In the genomic region with DNA sequence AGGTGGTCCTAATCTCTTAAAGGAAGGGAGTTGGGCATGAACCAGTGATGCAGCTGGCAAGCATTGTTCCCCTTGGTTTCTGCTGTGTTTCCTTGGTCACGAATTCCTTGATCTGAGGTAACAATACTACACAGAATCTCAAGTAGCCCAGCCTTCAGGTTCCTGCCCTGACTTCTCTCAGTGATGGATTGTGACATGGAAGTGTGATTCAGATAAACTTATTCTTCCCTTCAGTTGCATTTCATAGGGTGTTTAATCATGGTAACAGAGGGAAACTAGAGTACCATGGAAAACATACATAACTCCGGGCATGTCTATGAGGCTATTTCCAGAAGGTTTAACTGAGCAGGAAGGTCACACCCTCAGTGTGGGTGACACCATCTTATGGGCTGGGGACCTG, we compare ENCODE assay signal across 8 mouse cellular contexts. TPM values are rescaled to one million over a fixed set of nuclear protein-coding genes. Genes with fewer than 3 reads are reported as not detected.
DNase-seq lines count a peak whose midpoint lies in the region; ATAC-seq and TF ChIP-seq lines count a peak whose summit lies in the region.
"Had no signal": no experiment of that assay in that cellular context is flagged by ENCODE, and none has a peak within 500 bp of the region (broad histone marks: within the 10 kb centered on the region; RNA-seq: fewer than 3 reads in every experiment).

Gene Rbm47 (minus strand): TSS at position 101 of the 400 bp plus-strand sequence.

- no peaks in the 10 kb centered on the region for H3K36me3 ChIP-seq in liver, embryonic 11.5 days (ENCODE audit: control insufficient read depth, insufficient read depth, low read length)
- H3K36me3 ChIP-seq in liver, embryonic 12.5 days = no peaks in the 10 kb centered on the region
- no peaks in the 10 kb centered on the region for H3K36me3 ChIP-seq in ES-E14 (ENCODE audit: control insufficient read depth, insufficient read depth, low read length, poor library complexity, severe bottlenecking)
- H3K36me3 ChIP-seq: limb, embryonic 12.5 days had no signal

- no peak for ATAC-seq in liver, embryonic 11.5 days (replicated peaks; ENCODE audit: low FRiP score)
- no peak for ATAC-seq in liver, embryonic 12.5 days

- in situ Hi-C loops in ES-E14 (cut with MboI; ENCODE audit: low sequenced_read_pairs in 2 of 2, unreplicated experiment in 2 of 2) = no loop called here

- no peak within 1 kb of the TSS for H3K4me3 ChIP-seq in liver, embryonic 11.5 days (ENCODE audit: low read depth, low read length)
- no peak within 1 kb of the TSS for H3K4me3 ChIP-seq in liver, embryonic 12.5 days
- H3K4me3 ChIP-seq in ES-E14 (ENCODE audit: insufficient read depth in 1 of 2, low read depth in 1 of 2, low read length in 2 of 2, poor library complexity in 1 of 2, severe bottlenecking in 1 of 2) = no peak within 1 kb of the TSS
- H3K4me3 ChIP-seq: limb, embryonic 12.5 days had no signal

- no peak within 1 kb of the TSS for H3K27ac ChIP-seq in liver, embryonic 11.5 days (ENCODE audit: low read depth, low read length)
- H3K27ac ChIP-seq in liver, embryonic 12.5 days = no peak within 1 kb of the TSS
- no peak within 1 kb of the TSS for H3K27ac ChIP-seq in ES-E14 (ENCODE audit: insufficient read depth, low read depth, low read length, poor library complexity, severe bottlenecking)

- H3K4me1 ChIP-seq in liver, embryonic 11.5 days (replicated peaks; ENCODE audit: control insufficient read depth, insufficient read depth, low read length) = no peaks in the 10 kb centered on the region
- H3K4me1 ChIP-seq in liver, embryonic 12.5 days = no peaks in the 10 kb centered on the region
- no peaks in the 10 kb centered on the region for H3K4me1 ChIP-seq in ES-E14 (ENCODE audit: control insufficient read depth in 2 of 2, insufficient read depth in 2 of 2, low read length in 2 of 2, poor library complexity in 1 of 2)

- H3K9me3 ChIP-seq in liver, embryonic 11.5 days (ENCODE audit: control insufficient read depth, low read length) = no peaks in the 10 kb centered on the region
- H3K9me3 ChIP-seq in liver, embryonic 12.5 days (replicated peaks) = no peaks in the 10 kb centered on the region
- no peaks in the 10 kb centered on the region for H3K9me3 ChIP-seq in ES-E14 (ENCODE audit: control insufficient read depth, insufficient read depth, low read depth, low read length)
- H3K9me3 ChIP-seq: limb, embryonic 12.5 days had no signal

- H3K27me3 ChIP-seq in liver, embryonic 11.5 days (replicated peaks; ENCODE audit: control insufficient read depth, insufficient read depth, low read length) = no peaks in the 10 kb centered on the region
- no peaks in the 10 kb centered on the region for H3K27me3 ChIP-seq in liver, embryonic 12.5 days (replicated peaks)
- H3K27me3 ChIP-seq: limb, embryonic 12.5 days had no signal

- H3K4me2 ChIP-seq in liver, embryonic 11.5 days = no peak within 1 kb of the TSS
- H3K4me2 ChIP-seq in liver, embryonic 12.5 days = no peak within 1 kb of the TSS
- H3K4me2 ChIP-seq: limb, embryonic 12.5 days had no signal

- 69% methylated on average over 2 of the region's 2 CpGs for WGBS in liver, embryonic 11.5 days
- WGBS in liver, embryonic 12.5 days (ENCODE audit: insufficient replicate concordance) = 56% methylated on average over 2 of the region's 2 CpGs
- WGBS in large intestine, adult 2 months = 83% methylated on average over 2 of the region's 2 CpGs

- no peak for DNase-seq in liver, embryonic 11.5 days (ENCODE audit: low spot score)
- DNase-seq in ES-E14 (ENCODE audit: low read depth, low spot score) = no peak
- no peak for DNase-seq in adrenal gland, adult 2 months
- DNase-seq in large intestine, adult 2 months (ENCODE audit: low read depth, low spot score) = no peak
- no peak for DNase-seq in heart, adult 18-20 months
- DNase-seq in adipocyte (ENCODE audit: low spot score) = no peak

- no peak within 1 kb of the TSS for H3K9ac ChIP-seq in liver, embryonic 11.5 days (ENCODE audit: low read depth, low read length)
- no peak within 1 kb of the TSS for H3K9ac ChIP-seq in liver, embryonic 12.5 days
- H3K9ac ChIP-seq in ES-E14 (ENCODE audit: insufficient read depth, low read depth, low read length, poor library complexity, severe bottlenecking) = no peak within 1 kb of the TSS
- H3K9ac ChIP-seq: limb, embryonic 12.5 days had no signal

TF ChIP-seq in ES-E14, 5 proteins besides CTCF, POLR2A, EP300 and RAD21:
- TF ChIP-seq ZNF384 (IDR thresholded peaks at IDR 0.05; ENCODE audit: low read depth, low read length) = no peak
- no peak for TF ChIP-seq ZC3H11A (IDR thresholded peaks at IDR 0.05; ENCODE audit: borderline replicate concordance, low read depth, low read length)
- no peak for TF ChIP-seq MAFK (IDR thresholded peaks at IDR 0.05; ENCODE audit: insufficient read depth, low read depth, low read length)
- no peak for TF ChIP-seq HCFC1 (IDR thresholded peaks at IDR 0.05; ENCODE audit: borderline replicate concordance, insufficient read depth, low read length)
- no peak for TF ChIP-seq CHD2 (IDR thresholded peaks at IDR 0.05; ENCODE audit: low read depth, low read length)

RNA-seq across cellular contexts. Expression of gene Rbm47, which starts in this region (rescaled TPM):
- 13.5 and 13.9 TPM in 2 replicates for polyA plus RNA-seq in liver, embryonic 11.5 days (2014; fragmentation: Nextera tagmentation; extraction: Ambion mirVana)
- 9.0 and 9.4 TPM in 2 replicates for polyA plus RNA-seq in liver, embryonic 12.5 days (2016; fragmentation: Nextera tagmentation; extraction: Ambion mirVana)
- 13.4 and 21.1 TPM in 2 replicates for total RNA-seq in ES-E14 (2012; rRNA removed)
- total RNA-seq in adrenal gland, adult 2 months (2021) = 100 to 1,000 TPM in 1 of 2 experiments, 10 to 100 TPM in 1; 78.8 to 121 TPM
- 62.9 and 84.7 TPM in 2 replicates for polyA plus RNA-seq in adrenal gland, adult 2 months (2012; rRNA removed)
- 80.2 and 216 TPM in 2 replicates for polyA plus RNA-seq in large intestine, adult 2 months (2012; rRNA removed)
- 1 to 10 TPM; 2.1 to 5.2 TPM for total RNA-seq in heart, adult 18-20 months (2021)
